Mouse (Mus musculus): ENCODE results near the gene Rarres2. TPM values are rescaled to one million over a fixed set of nuclear protein-coding genes. Genes with fewer than 3 reads are reported as not detected.

The Rarres2 gene
- polyA plus RNA-seq (2015; fragmentation: Nextera tagmentation; extraction: Ambion mirVana), result 44.7 and 55.2 TPM in 2 replicates

- Histone ChIP-seq H3K27ac (ENCODE audit: low read length) (peak within 1 kb of the TSS; percentile 79), H3K4me2 (ENCODE audit: low read depth, low read length) (peak within 1 kb of the TSS; percentile 44), H3K4me3 (ENCODE audit: low read length) (peak within 1 kb of the TSS; percentile 27), H3K27me3 (ENCODE audit: control insufficient read depth, insufficient read depth, low read length) (no peaks in the 10 kb centered on the region), H3K4me1 (ENCODE audit: control insufficient read depth, insufficient read depth, low read length) (peaks cover 30% of the 10 kb centered on the region), H3K9me3 (replicated peaks; ENCODE audit: control insufficient read depth, low read length) (no peaks in the 10 kb centered on the region), H3K36me3 (ENCODE audit: control insufficient read depth, insufficient read depth) (no peaks in the 10 kb centered on the region), H3K9ac (ENCODE audit: low read length) (peak within 1 kb of the TSS; percentile 60)
- ATAC-seq (replicated peaks; ENCODE audit: extremely low read depth, insufficient read depth, low FRiP score), result peak; percentile 26; the same call in 1 of the 2 replicates
- 23% methylated on average over 6 of the region's 6 CpGs for WGBS
These were observed at the start of gene Rarres2 for GRCm38 (mm10) chr6:48572572-48573061. Gene Rarres2, minus strand, starts transcription at chr6:48572789.

- H3K4me1 ChIP-seq (ENCODE audit: control insufficient read depth, insufficient read depth, low read length), result no peaks in the 10 kb centered on the region
- no peaks in the 10 kb centered on the region for H3K9me3 ChIP-seq (replicated peaks; ENCODE audit: control insufficient read depth, low read length)
- H3K9ac ChIP-seq (ENCODE audit: low read length), result no peak overlapping the region
- H3K27ac ChIP-seq (ENCODE audit: low read length), result no peak overlapping the region
- no peak for ATAC-seq (replicated peaks; ENCODE audit: extremely low read depth, insufficient read depth, low FRiP score)
- no peak overlapping the region for H3K4me3 ChIP-seq (ENCODE audit: low read length)
- no peaks in the 10 kb centered on the region for H3K27me3 ChIP-seq (ENCODE audit: control insufficient read depth, insufficient read depth, low read length)
- no peak overlapping the region for H3K4me2 ChIP-seq (ENCODE audit: low read depth, low read length)
- 94% methylated on average over 30 of the region's 30 CpGs for WGBS
- H3K36me3 ChIP-seq (ENCODE audit: control insufficient read depth, insufficient read depth), result peaks cover 26% of the 10 kb centered on the region
These were observed 47.4 kb upstream of the Rarres2 start for GRCm38 (mm10) chr6:48620031-48620430.

- no peaks in the 10 kb centered on the region for H3K27me3 ChIP-seq (ENCODE audit: control insufficient read depth, insufficient read depth, low read length)
- no peak overlapping the region for H3K4me3 ChIP-seq (ENCODE audit: low read length)
- no peak overlapping the region for H3K27ac ChIP-seq (ENCODE audit: low read length)
- H3K9me3 ChIP-seq (replicated peaks; ENCODE audit: control insufficient read depth, low read length), result 0 out of 2 replicates have a peak, but pooled peaks cover 3% of the 10 kb centered on the region
- H3K4me1 ChIP-seq (ENCODE audit: control insufficient read depth, insufficient read depth, low read length), result no peaks in the 10 kb centered on the region
- WGBS, result 93% methylated on average over 5 of the region's 5 CpGs
- no peak overlapping the region for H3K4me2 ChIP-seq (ENCODE audit: low read depth, low read length)
- no peak overlapping the region for H3K9ac ChIP-seq (ENCODE audit: low read length)
- ATAC-seq (replicated peaks; ENCODE audit: extremely low read depth, insufficient read depth, low FRiP score), result no peak
- peaks cover 29% of the 10 kb centered on the region for H3K36me3 ChIP-seq (ENCODE audit: control insufficient read depth, insufficient read depth)
These were observed 42.2 kb upstream of the Rarres2 start for GRCm38 (mm10) chr6:48614756-48615155.

GRCm38 (mm10) chr6:48613464-48613863, 40.9 kb upstream of the Rarres2 start:
- H3K27ac ChIP-seq (ENCODE audit: low read length), result no peak overlapping the region
- H3K4me1 ChIP-seq (ENCODE audit: control insufficient read depth, insufficient read depth, low read length), result peaks cover 5% of the 10 kb centered on the region; the same call in 1 of the 2 replicates
- H3K27me3 ChIP-seq (ENCODE audit: control insufficient read depth, insufficient read depth, low read length), result no peaks in the 10 kb centered on the region
- H3K36me3 ChIP-seq (ENCODE audit: control insufficient read depth, insufficient read depth), result peaks cover 21% of the 10 kb centered on the region
- no peak overlapping the region for H3K9ac ChIP-seq (ENCODE audit: low read length)
- ATAC-seq (replicated peaks; ENCODE audit: extremely low read depth, insufficient read depth, low FRiP score), result no peak
- H3K9me3 ChIP-seq (replicated peaks; ENCODE audit: control insufficient read depth, low read length), result 0 out of 2 replicates have a peak, but pooled peaks cover 3% of the 10 kb centered on the region
- H3K4me2 ChIP-seq (ENCODE audit: low read depth, low read length), result no peak overlapping the region
- no peak overlapping the region for H3K4me3 ChIP-seq (ENCODE audit: low read length)
- WGBS, result 76% methylated on average over 4 of the region's 4 CpGs

GRCm38 (mm10) chr6:48610657-48611056, 38.1 kb upstream of the Rarres2 start:
- ATAC-seq (replicated peaks; ENCODE audit: extremely low read depth, insufficient read depth, low FRiP score), result no peak

GRCm38 (mm10) chr6:48609512-48609911, 36.9 kb upstream of the Rarres2 start:
- ATAC-seq (replicated peaks; ENCODE audit: extremely low read depth, insufficient read depth, low FRiP score), result no peak
- 0 out of 2 replicates have a peak overlapping the region, but pooled peaks have one; percentile 16 for H3K9ac ChIP-seq (ENCODE audit: low read length)

More at GRCm38 (mm10) chr6:48610657-48611056, 38.1 kb upstream of the Rarres2 start:
- Histone ChIP-seq H3K9me3 (replicated peaks; ENCODE audit: control insufficient read depth, low read length) (0 out of 2 replicates have a peak, but pooled peaks cover 3% of the 10 kb centered on the region), H3K36me3 (ENCODE audit: control insufficient read depth, insufficient read depth) (peaks cover 15% of the 10 kb centered on the region), H3K4me3 (ENCODE audit: low read length) (no peak overlapping the region), H3K27ac (ENCODE audit: low read length) (no peak overlapping the region), H3K4me1 (ENCODE audit: control insufficient read depth, insufficient read depth, low read length) (peaks cover 5% of the 10 kb centered on the region; the same call in 1 of the 2 replicates), H3K4me2 (ENCODE audit: low read depth, low read length) (no peak overlapping the region), H3K9ac (ENCODE audit: low read length) (no peak overlapping the region), H3K27me3 (ENCODE audit: control insufficient read depth, insufficient read depth, low read length) (no peaks in the 10 kb centered on the region)
- 79% methylated on average over 3 of the region's 3 CpGs for WGBS

GRCm38 (mm10) chr6:48608124-48608523, 35.5 kb upstream of the Rarres2 start:
- H3K27me3 ChIP-seq (ENCODE audit: control insufficient read depth, insufficient read depth, low read length), result no peaks in the 10 kb centered on the region
- 78% methylated on average over 2 of the region's 2 CpGs for WGBS

More at GRCm38 (mm10) chr6:48609512-48609911, 36.9 kb upstream of the Rarres2 start:
- 41% methylated on average over 7 of the region's 7 CpGs for WGBS
- peaks cover 5% of the 10 kb centered on the region; the same call in 1 of the 2 replicates for H3K4me1 ChIP-seq (ENCODE audit: control insufficient read depth, insufficient read depth, low read length)
- no peaks in the 10 kb centered on the region for H3K27me3 ChIP-seq (ENCODE audit: control insufficient read depth, insufficient read depth, low read length)
- 0 out of 2 replicates have a peak, but pooled peaks cover 3% of the 10 kb centered on the region for H3K9me3 ChIP-seq (replicated peaks; ENCODE audit: control insufficient read depth, low read length)
- no peak overlapping the region for H3K4me2 ChIP-seq (ENCODE audit: low read depth, low read length)
- no peak overlapping the region for H3K4me3 ChIP-seq (ENCODE audit: low read length)
- H3K27ac ChIP-seq (ENCODE audit: low read length), result no peak overlapping the region
- peaks cover 12% of the 10 kb centered on the region for H3K36me3 ChIP-seq (ENCODE audit: control insufficient read depth, insufficient read depth)

GRCm38 (mm10) chr6:48602080-48602741, 29.6 kb upstream of the Rarres2 start:
- Histone ChIP-seq H3K9ac (ENCODE audit: low read length) (peak overlapping the region; percentile 93), H3K4me1 (ENCODE audit: control insufficient read depth, insufficient read depth, low read length) (peaks cover 10% of the 10 kb centered on the region), H3K4me2 (ENCODE audit: low read depth, low read length) (peak overlapping the region; percentile 89), H3K9me3 (replicated peaks; ENCODE audit: control insufficient read depth, low read length) (peaks cover 6% of the 10 kb centered on the region), H3K4me3 (ENCODE audit: low read length) (peak overlapping the region; percentile 93), H3K27ac (ENCODE audit: low read length) (peak overlapping the region; percentile 89), H3K27me3 (ENCODE audit: control insufficient read depth, insufficient read depth, low read length) (no peaks in the 10 kb centered on the region), H3K36me3 (ENCODE audit: control insufficient read depth, insufficient read depth) (peaks cover 28% of the 10 kb centered on the region)
- ATAC-seq (replicated peaks; ENCODE audit: extremely low read depth, insufficient read depth, low FRiP score), result peak; percentile 69
- under 1% methylated on average over 28 of the region's 28 CpGs for WGBS

More at GRCm38 (mm10) chr6:48608124-48608523, 35.5 kb upstream of the Rarres2 start:
- Histone ChIP-seq H3K9ac (ENCODE audit: low read length) (no peak overlapping the region), H3K4me2 (ENCODE audit: low read depth, low read length) (no peak overlapping the region), H3K4me3 (ENCODE audit: low read length) (no peak overlapping the region), H3K27ac (ENCODE audit: low read length) (no peak overlapping the region), H3K36me3 (ENCODE audit: control insufficient read depth, insufficient read depth) (peaks cover under 1% of the 10 kb centered on the region; the same call in 1 of the 2 replicates), H3K4me1 (ENCODE audit: control insufficient read depth, insufficient read depth, low read length) (peaks cover 5% of the 10 kb centered on the region; the same call in 1 of the 2 replicates), H3K9me3 (replicated peaks; ENCODE audit: control insufficient read depth, low read length) (no peaks in the 10 kb centered on the region)
- no peak for ATAC-seq (replicated peaks; ENCODE audit: extremely low read depth, insufficient read depth, low FRiP score)
